Mouse (Mus musculus) limb, embryonic 10.5 days (tissue): ENCODE data around the gene Grid2ip. TPM values are rescaled to one million over a fixed set of nuclear protein-coding genes. Genes with fewer than 3 reads are reported as not detected.

Experiments used
- polyA plus RNA-seq: library from polyadenylated mRNA; unstranded; fragments of >200 nt; fragmentation: Nextera tagmentation; extraction: Ambion mirVana; gene quantifications from 2 replicates; pipeline ENCODE4 v1.2.1, GENCODE M21; 2016

Gene Grid2ip
- polyA plus RNA-seq, 1 experiment from 2014 or later, result 0.48 TPM

Other genes starting within 250 kb of the Grid2ip start
- gene Rnf216, start 244.3 kb upstream of the Grid2ip start, polyA plus RNA-seq, result 48.1 and 51.5 TPM in 2 replicates
- gene Olfr718-ps1, start 209.8 kb upstream of the Grid2ip start, polyA plus RNA-seq, result 0.06 TPM in 1 of 2 replicates, not detected in the other
- 14.3 and 19.3 TPM in 2 replicates for gene Rbak, start 176.6 kb upstream of the Grid2ip start, polyA plus RNA-seq
- not detected in 2 replicates for gene Spdye4b, start 176.3 kb upstream of the Grid2ip start, polyA plus RNA-seq
- not detected in 2 replicates for gene Spdye4a, start 130.4 kb upstream of the Grid2ip start, polyA plus RNA-seq
- 19.5 and 22.2 TPM in 2 replicates for gene Zfp12, start 122.2 kb upstream of the Grid2ip start, polyA plus RNA-seq
- gene Zfp316, start 87.3 kb upstream of the Grid2ip start, polyA plus RNA-seq, result 3.4 and 4.4 TPM in 2 replicates
- 0.06 TPM in 1 of 2 replicates, not detected in the other for gene Zfp853, start 63.7 kb upstream of the Grid2ip start, polyA plus RNA-seq
- 67.3 and 79.0 TPM in 2 replicates for gene E130309D02Rik, start 42.0 kb upstream of the Grid2ip start, polyA plus RNA-seq
- gene Zdhhc4, start 28.1 kb upstream of the Grid2ip start, polyA plus RNA-seq, result 71.9 and 72.5 TPM in 2 replicates
- gene Kdelr2, start 46.5 kb downstream of the Grid2ip start, polyA plus RNA-seq, result 217 and 246 TPM in 2 replicates
- gene Daglb, start 107.2 kb downstream of the Grid2ip start, polyA plus RNA-seq, result 10.5 and 10.6 TPM in 2 replicates
- 451 and 473 TPM in 2 replicates for gene Rac1, start 170.7 kb downstream of the Grid2ip start, polyA plus RNA-seq